Mouse (Mus musculus) embryonic facial prominence, embryonic 14.5 days (tissue): Measurements from ENCODE around the gene Olfr577. TPM values are rescaled to one million over a fixed set of nuclear protein-coding genes. Genes with fewer than 3 reads are reported as not detected.

ENCODE experiments used
- ATAC-seq: fragments of 200-750 bp; cut with Nextera tagmentation; 2 replicates; pipeline ENCODE4 v1.8.0; 2017; ENCODE audit warnings: low read depth, moderate number of reproducible peaks, moderate TSS enrichment
- DNase-seq: peaks from one replicate; pipeline ENCODE4 v3.0.0-alpha.2; 2015; ENCODE audit warnings: low spot score
- H3K27ac ChIP-seq: fragments of 300-500 bp; sonication (generic); replicated peaks from 2 replicates; pipeline ENCODE4 v1.5.1; 2014; ENCODE audit warnings: low read depth, mild to moderate bottlenecking, low read length, moderate library complexity
- H3K27me3 ChIP-seq: fragments of 300-500 bp; sonication (generic); replicated peaks from 2 replicates; pipeline ENCODE4 v1.6.1; 2014; ENCODE audit warnings: low read length; ENCODE audit not compliant: control insufficient read depth, insufficient read depth
- H3K36me3 ChIP-seq: fragments of 300-500 bp; sonication (generic); 2 replicates; pipeline ENCODE4 v1.6.1; 2014; ENCODE audit warnings: low read length, mixed read lengths; ENCODE audit not compliant: control insufficient read depth, insufficient read depth
- H3K4me1 ChIP-seq: fragments of 300-500 bp; sonication (generic); 2 replicates; pipeline ENCODE4 v1.6.1; 2014; ENCODE audit warnings: antibody characterized with exemption, low read length; ENCODE audit not compliant: control insufficient read depth, insufficient read depth
- H3K4me2 ChIP-seq: fragments of 300-500 bp; sonication (generic); 2 replicates; pipeline ENCODE4 v1.6.1; 2014; ENCODE audit warnings: low read depth, mild to moderate bottlenecking, low read length, moderate library complexity, mixed read lengths
- H3K4me3 ChIP-seq: fragments of 300-500 bp; sonication (generic); 2 replicates; pipeline ENCODE4 v1.5.1; 2014; ENCODE audit warnings: low read depth, mild to moderate bottlenecking, low read length
- H3K9ac ChIP-seq: fragments of 300-500 bp; sonication (generic); 2 replicates; pipeline ENCODE4 v1.6.1; 2014; ENCODE audit warnings: low read depth, mild to moderate bottlenecking, low read length, moderate library complexity, mixed read lengths
- H3K9me3 ChIP-seq: fragments of 300-500 bp; sonication (generic); 2 replicates; pipeline ENCODE4 v1.6.1; 2016; ENCODE audit warnings: low read length; ENCODE audit not compliant: control insufficient read depth
- WGBS: fragments of 180-500 bp; shearing (Covaris S2); extraction: QIAGEN DNeasy Blood & Tissue Kit; methylation state at CpG from one replicate; pipeline ENCODE4 v1.1.7; 2014; 5-methylcytosine and 5-hydroxymethylcytosine counted together
- polyA plus RNA-seq: library from polyadenylated mRNA; unstranded; fragments of >200 nt; fragmentation: Nextera tagmentation; extraction: Ambion mirVana; gene quantifications from 2 replicates; pipeline ENCODE4 v1.2.1, GENCODE M21; 2014

Gene Olfr577
- not detected in 2 replicates for polyA plus RNA-seq

DNA sequence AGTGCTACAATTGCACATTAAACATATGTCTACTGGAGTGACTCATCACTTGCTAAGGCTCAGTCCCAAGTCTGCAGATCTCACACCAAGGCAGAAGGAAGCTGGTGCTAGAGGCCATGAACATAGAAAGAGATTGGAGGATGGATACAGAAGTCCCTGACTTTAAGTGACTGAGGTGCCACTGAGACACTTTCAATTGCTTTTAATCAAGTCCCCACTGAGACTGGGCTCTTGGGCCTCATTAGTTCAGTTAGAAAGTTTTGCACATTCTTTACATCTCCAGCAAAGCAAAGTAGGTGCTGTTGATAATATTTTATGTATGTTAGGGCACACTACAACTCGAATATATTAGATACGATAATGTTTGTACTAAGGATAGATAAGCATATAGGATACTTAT is at the start of gene Olfr577:
TSS of gene Olfr577 (minus strand) at position 101 of the 400 bp plus-strand sequence.
- no peaks in the 10 kb centered on the region for H3K36me3 ChIP-seq
- no peak within 1 kb of the TSS for H3K4me2 ChIP-seq
- H3K9ac ChIP-seq = no peak within 1 kb of the TSS
- H3K4me3 ChIP-seq = no peak within 1 kb of the TSS
- H3K4me1 ChIP-seq = no peaks in the 10 kb centered on the region
- H3K27me3 ChIP-seq = no peaks in the 10 kb centered on the region
- H3K27ac ChIP-seq = no peak within 1 kb of the TSS
- DNase-seq (no peak), ATAC-seq (no peak)
- no peaks in the 10 kb centered on the region; the same call in 1 of the 2 replicates for H3K9me3 ChIP-seq
- 84% methylated on average over 2 of the region's 2 CpGs for WGBS

DNA sequence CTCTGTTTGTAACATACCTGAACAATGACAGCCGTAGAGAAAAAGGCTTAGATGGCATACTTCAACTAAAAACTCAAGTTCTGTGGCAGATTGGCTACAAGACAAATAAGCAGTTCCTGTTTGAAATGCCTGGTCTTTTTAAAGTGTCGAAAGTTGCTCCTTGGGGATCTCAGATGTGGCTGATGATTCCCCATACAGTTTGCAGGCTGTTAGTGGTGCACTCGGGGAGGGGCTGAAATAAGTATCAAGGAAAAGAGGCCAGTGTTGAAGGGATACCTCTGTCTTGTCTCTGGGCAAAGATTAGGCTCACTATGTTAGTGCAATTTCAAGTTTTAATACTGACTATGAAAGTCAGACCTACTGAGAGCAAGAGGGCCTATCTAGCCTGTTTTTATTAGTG is 13.5 kb upstream of the Olfr577 start, which contains the start of gene Olfr578:
TSS of gene Olfr578 (minus strand) at position 101 of the 400 bp plus-strand sequence.
- no peaks in the 10 kb centered on the region for H3K27me3 ChIP-seq
- no peaks in the 10 kb centered on the region for H3K36me3 ChIP-seq
- H3K4me2 ChIP-seq = no peak within 1 kb of the TSS
- H3K4me3 ChIP-seq = no peak within 1 kb of the TSS
- ATAC-seq = no peak
- no peak within 1 kb of the TSS for H3K9ac ChIP-seq
- no peak within 1 kb of the TSS for H3K27ac ChIP-seq
- WGBS = 64% methylated on average over 3 of the region's 3 CpGs
- no peaks in the 10 kb centered on the region for H3K9me3 ChIP-seq
- H3K4me1 ChIP-seq = no peaks in the 10 kb centered on the region
- no peak for DNase-seq

DNA sequence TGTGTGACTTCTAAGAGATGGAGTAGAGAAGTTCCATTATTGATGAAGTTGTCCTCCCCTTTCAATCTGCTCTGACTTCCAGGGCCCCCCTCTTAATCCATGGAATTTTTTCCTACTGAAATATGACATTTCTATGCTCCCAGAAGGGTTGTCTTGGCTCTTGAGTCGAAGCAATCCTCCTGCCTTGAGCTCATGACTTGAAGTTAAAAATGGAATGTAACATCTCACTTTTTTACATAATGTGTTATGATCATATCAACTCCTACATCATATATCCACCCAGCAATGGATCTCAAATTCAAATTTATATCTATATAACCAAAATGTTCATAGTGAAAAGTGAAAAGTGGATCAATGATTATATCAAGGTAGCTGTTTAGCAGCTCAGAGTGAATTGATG is 1.3 kb downstream of the Olfr577 start:
- Histone ChIP-seq H3K36me3 (no peaks in the 10 kb centered on the region), H3K4me3 (no peak overlapping the region), H3K4me2 (no peak overlapping the region), H3K4me1 (no peaks in the 10 kb centered on the region), H3K9ac (no peak overlapping the region), H3K27me3 (no peaks in the 10 kb centered on the region), H3K27ac (no peak overlapping the region), H3K9me3 (no peaks in the 10 kb centered on the region; the same call in 1 of the 2 replicates)
- WGBS = 51% methylated on average over 1 of the region's 1 CpGs
- ATAC-seq (no peak), DNase-seq (no peak)

GRCm38 (mm10) chr7:102962360-102962759 is 13.4 kb downstream of the Olfr577 start, which contains the start of gene Olfr576:
Gene Olfr576, plus strand, starts transcription at chr7:102962660.
- Histone ChIP-seq H3K27ac (no peak within 1 kb of the TSS), H3K27me3 (no peaks in the 10 kb centered on the region), H3K4me3 (no peak within 1 kb of the TSS), H3K9ac (no peak within 1 kb of the TSS), H3K4me1 (no peaks in the 10 kb centered on the region), H3K9me3 (no peaks in the 10 kb centered on the region), H3K36me3 (no peaks in the 10 kb centered on the region), H3K4me2 (no peak within 1 kb of the TSS)
- 37% methylated on average over 2 of the region's 2 CpGs for WGBS
- no peak for ATAC-seq
- DNase-seq = no peak

- Histone ChIP-seq H3K4me1 (no peaks in the 10 kb centered on the region), H3K27me3 (no peaks in the 10 kb centered on the region), H3K36me3 (no peaks in the 10 kb centered on the region), H3K27ac (no peak within 1 kb of the TSS), H3K9ac (no peak within 1 kb of the TSS), H3K9me3 (no peaks in the 10 kb centered on the region), H3K4me3 (no peak within 1 kb of the TSS), H3K4me2 (no peak within 1 kb of the TSS)
- ATAC-seq (no peak), DNase-seq (no peak)
- WGBS = 63% methylated on average over 1 of the region's 1 CpGs
These were observed 17.1 kb downstream of the Olfr577 start, which contains the start of gene Olfr575 for GRCm38 (mm10) chr7:102958593-102958992. Gene Olfr575, minus strand, starts transcription at chr7:102958775.

DNA sequence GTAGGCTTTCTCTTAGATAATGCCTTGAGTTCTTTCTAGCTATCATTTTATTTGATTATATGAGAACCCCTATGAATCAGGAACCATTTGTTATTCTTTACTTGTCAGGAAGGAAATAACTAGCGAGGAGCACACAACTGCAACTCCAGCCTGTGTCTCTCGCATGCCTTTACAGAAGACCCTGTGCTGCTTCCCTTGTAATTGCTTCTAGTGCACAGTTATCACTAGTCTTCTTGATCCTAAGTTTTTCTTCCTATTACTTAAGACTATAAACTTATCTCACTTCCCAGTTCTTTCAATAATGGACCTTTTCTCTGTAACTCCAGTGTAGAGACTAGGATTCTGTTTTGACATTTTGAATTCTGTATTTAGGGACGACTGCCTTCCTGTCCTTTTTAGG is 17.6 kb downstream of the Olfr577 start:
- Histone ChIP-seq H3K4me3 (no peak overlapping the region), H3K27me3 (no peaks in the 10 kb centered on the region), H3K4me2 (no peak overlapping the region), H3K4me1 (no peaks in the 10 kb centered on the region), H3K9ac (no peak overlapping the region), H3K9me3 (no peaks in the 10 kb centered on the region), H3K36me3 (no peaks in the 10 kb centered on the region), H3K27ac (no peak overlapping the region)
- no peak for ATAC-seq
- WGBS = 69% methylated on average over 3 of the region's 3 CpGs
- no peak for DNase-seq

GRCm38 (mm10) chr7:102950732-102951131 is 25.0 kb downstream of the Olfr577 start:
- no peak overlapping the region for H3K4me2 ChIP-seq
- 55% methylated on average over 1 of the region's 1 CpGs for whole genome bisulfite sequencing
- no peak overlapping the region for H3K9ac ChIP-seq
- no peak overlapping the region for H3K4me3 ChIP-seq
- H3K9me3 ChIP-seq = no peaks in the 10 kb centered on the region
- no peaks in the 10 kb centered on the region for H3K27me3 ChIP-seq
- no peak overlapping the region for H3K27ac ChIP-seq
- ATAC-seq = no peak
- no peaks in the 10 kb centered on the region for H3K4me1 ChIP-seq
- DNase-seq = no peak
- H3K36me3 ChIP-seq = no peaks in the 10 kb centered on the region

DNA sequence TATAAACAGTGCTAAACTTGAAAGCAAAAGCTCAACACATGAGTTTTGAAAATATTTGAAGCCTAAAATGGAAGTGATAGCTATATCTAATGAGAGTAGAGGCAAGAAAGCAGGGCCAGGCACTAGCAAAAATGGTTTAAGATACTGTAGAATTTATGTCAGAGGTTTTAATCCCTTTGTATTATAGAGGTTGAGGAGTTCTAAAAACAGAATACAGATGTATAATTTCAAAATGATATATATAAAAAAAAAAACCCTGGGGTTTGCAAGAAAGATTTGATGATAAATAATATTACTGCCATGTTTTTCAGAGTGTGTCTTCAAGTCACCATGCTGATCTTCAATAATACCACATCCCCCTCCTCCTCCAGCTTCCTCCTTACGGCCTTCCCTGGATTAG is 27.6 kb downstream of the Olfr577 start, which contains the start of gene Olfr574:
TSS of gene Olfr574 (plus strand) at position 301 of the 400 bp plus-strand sequence.
- WGBS = 81% methylated on average over 1 of the region's 1 CpGs
- H3K4me1 ChIP-seq = no peaks in the 10 kb centered on the region
- DNase-seq (no peak), ATAC-seq (no peak)
- H3K4me3 ChIP-seq = no peak within 1 kb of the TSS
- no peaks in the 10 kb centered on the region for H3K27me3 ChIP-seq
- H3K36me3 ChIP-seq = no peaks in the 10 kb centered on the region
- no peaks in the 10 kb centered on the region for H3K9me3 ChIP-seq
- no peak within 1 kb of the TSS for H3K27ac ChIP-seq
- H3K9ac ChIP-seq = no peak within 1 kb of the TSS
- no peak within 1 kb of the TSS for H3K4me2 ChIP-seq

- Histone ChIP-seq H3K9ac (no peak overlapping the region), H3K4me1 (no peaks in the 10 kb centered on the region), H3K4me2 (no peak overlapping the region), H3K27me3 (no peaks in the 10 kb centered on the region), H3K36me3 (no peaks in the 10 kb centered on the region), H3K27ac (no peak overlapping the region), H3K9me3 (no peaks in the 10 kb centered on the region), H3K4me3 (no peak overlapping the region)
- no peak for DNase-seq
- 88% methylated on average over 1 of the region's 1 CpGs for WGBS
- ATAC-seq = no peak
These were observed 32.3 kb downstream of the Olfr577 start for GRCm38 (mm10) chr7:102943417-102943816.
